Mouse (Mus musculus) kidney, adult 2 months (tissue): Measurements from ENCODE around the gene Rtn2.

ENCODE experiments used
- CTCF ChIP-seq: fragments of 200-500 bp; conservative IDR thresholded peaks from 2 replicates; pipeline ENCODE4 v1.5.1; 2011; ENCODE audit warnings: low read depth, mild to moderate bottlenecking, control low read depth, low read length, moderate library complexity, mixed read lengths; ENCODE audit not compliant: insufficient read depth, insufficient read length
- POLR2A ChIP-seq: fragments of 200-500 bp; IDR thresholded peaks from one replicate; pipeline ENCODE4 v1.6.1; 2011; ENCODE audit warnings: low read depth, low read length, control low read depth

GRCm38 (mm10) chr7:19314033-19314432 is 31.6 kb downstream of the Rtn2 start:
- TF ChIP-seq CTCF (no peak), POLR2A (no peak)
